Mouse (Mus musculus): ENCODE data around the gene Tjp2.

DNA sequence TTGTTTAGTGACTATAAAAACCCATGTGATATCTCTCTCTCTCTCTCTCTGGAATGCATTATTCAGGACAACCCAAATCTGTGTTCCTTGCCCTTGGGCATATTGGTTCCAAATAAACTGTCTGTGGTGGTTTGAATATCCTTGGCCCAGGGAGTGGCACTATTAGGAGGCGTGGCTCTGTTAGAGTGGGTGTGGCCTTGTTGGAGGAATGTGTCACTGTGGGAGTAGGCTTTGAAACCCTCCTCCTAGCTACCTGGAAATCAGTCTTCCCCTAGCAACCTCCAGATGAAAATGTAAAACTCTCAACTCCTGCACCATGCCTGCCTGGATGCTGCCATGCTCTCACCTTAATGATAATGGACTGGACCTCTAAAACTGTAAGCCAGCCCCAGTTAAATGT, 16.9 kb downstream of the Tjp2 start:
- TF ChIP-seq POLR2A (IDR thresholded peaks at IDR 0.05; ENCODE audit: control insufficient read depth, low read depth, low read length) (no peak), CTCF (IDR thresholded peaks at IDR 0.05; ENCODE audit: control insufficient read depth, insufficient read depth, insufficient replicate concordance, low read depth, low read length) (no peak)

Measured in testis, adult 2 months (tissue).